Comparison of ENCODE assay signal across 27 mouse cellular contexts in the genomic region with DNA sequence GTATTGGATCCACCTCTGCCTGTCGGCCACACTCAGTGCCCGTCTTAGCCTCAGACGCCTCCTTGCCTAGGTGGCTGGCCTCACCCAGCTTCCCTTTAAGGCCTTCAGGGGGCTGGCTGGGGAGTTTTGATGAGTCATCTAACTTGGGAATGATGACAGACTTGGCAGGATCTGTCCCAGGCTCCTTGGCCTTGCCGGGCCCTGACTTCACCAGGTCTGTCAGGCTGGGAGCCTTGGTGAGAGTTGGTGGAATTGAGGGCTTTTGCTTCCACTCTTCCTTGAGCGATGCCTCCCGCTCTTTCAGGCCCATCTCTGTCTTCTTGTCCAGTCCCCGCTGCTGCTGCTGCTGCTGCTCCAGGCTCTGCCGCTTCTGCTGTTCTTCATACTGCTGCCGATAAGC. TPM values are rescaled to one million over a fixed set of nuclear protein-coding genes. Genes with fewer than 3 reads are reported as not detected.
DNase-seq lines count a peak whose midpoint lies in the region; ATAC-seq and TF ChIP-seq lines count a peak whose summit lies in the region.
"Had no signal": no experiment of that assay in that cellular context is flagged by ENCODE, and none has a peak within 500 bp of the region (broad histone marks: within the 10 kb centered on the region; RNA-seq: fewer than 3 reads in every experiment).

No protein-coding gene starts in this region.

- no peaks in the 10 kb centered on the region for H3K9me3 ChIP-seq in heart, embryonic 10.5 days
- no peaks in the 10 kb centered on the region for H3K9me3 ChIP-seq in midbrain, postnatal 0 days (ENCODE audit: low read length)
- H3K9me3 ChIP-seq: embryonic facial prominence, embryonic 12.5 days; forebrain, embryonic 15.5 days; neural tube, embryonic 15.5 days; stomach, embryonic 15.5 days had no signal

- no peaks in the 10 kb centered on the region for H3K27me3 ChIP-seq in heart, embryonic 10.5 days (ENCODE audit: insufficient read depth, poor library complexity, severe bottlenecking)
- H3K27me3 ChIP-seq in midbrain, postnatal 0 days (ENCODE audit: insufficient read depth, low read length) = no peaks in the 10 kb centered on the region
- H3K27me3 ChIP-seq: embryonic facial prominence, embryonic 12.5 days; forebrain, embryonic 15.5 days; neural tube, embryonic 15.5 days; stomach, embryonic 15.5 days had no signal

- H3K27ac ChIP-seq in heart, embryonic 10.5 days = no peak overlapping the region
- no peak overlapping the region for H3K27ac ChIP-seq in midbrain, postnatal 0 days (ENCODE audit: low read depth, low read length)
- H3K27ac ChIP-seq: embryonic facial prominence, embryonic 12.5 days; forebrain, embryonic 15.5 days; hindbrain, embryonic 14.5 days; liver, embryonic 14.5 days; macrophage; neural tube, embryonic 15.5 days; stomach, embryonic 15.5 days had no signal

- no peak for TF ChIP-seq CTCF in midbrain, postnatal 0 days (IDR thresholded peaks at IDR 0.05)

- H3K9ac ChIP-seq in midbrain, postnatal 0 days (replicated peaks; ENCODE audit: low read length, poor library complexity, severe bottlenecking) = no peak overlapping the region
- H3K9ac ChIP-seq: embryonic facial prominence, embryonic 12.5 days; forebrain, embryonic 15.5 days; hindbrain, embryonic 14.5 days; liver, embryonic 14.5 days; neural tube, embryonic 15.5 days; stomach, embryonic 15.5 days had no signal

- DNase-seq in adrenal gland, adult 2 months = peak; percentile 48
- DNase-seq in adrenal gland, postnatal 10 days = no peak
- DNase-seq in heart, adult 11 months = peak; percentile 93
- DNase-seq in heart, embryonic 10.5 days (ENCODE audit: low spot score) = no peak
- DNase-seq in adipocyte (ENCODE audit: low spot score) = peak; percentile 45
- DNase-seq in midbrain, postnatal 0 days (ENCODE audit: low spot score) = no peak
- DNase-seq: cerebellum, adult 11 months; cerebellum, adult 9-11 months; embryo, embryonic 11 days; heart, postnatal 36 days; kidney, adult 11 months; kidney, postnatal 25 days; liver; lung, adult 2 months; lung, postnatal 10 days; midbrain, embryonic 14.5 days; retina, postnatal 1 day; right cerebral cortex, postnatal 14 days; thymus, postnatal 14 days had no signal

- H3K4me1 ChIP-seq in heart, embryonic 10.5 days = 0 out of 2 replicates have a peak, but pooled peaks cover 6% of the 10 kb centered on the region
- no peaks in the 10 kb centered on the region for H3K4me1 ChIP-seq in midbrain, postnatal 0 days (ENCODE audit: insufficient read depth, low read length)
- H3K4me1 ChIP-seq: embryonic facial prominence, embryonic 12.5 days; forebrain, embryonic 15.5 days; neural tube, embryonic 15.5 days; stomach, embryonic 15.5 days had no signal

- H3K36me3 ChIP-seq in heart, embryonic 10.5 days = peaks cover 89% of the 10 kb centered on the region
- H3K36me3 ChIP-seq in midbrain, postnatal 0 days (ENCODE audit: insufficient read depth, low read length) = peaks cover 27% of the 10 kb centered on the region

- ATAC-seq in activated CD4-positive, CD25-positive, alpha-beta regulatory T cell, adult 4 months = no peak
- ATAC-seq in midbrain, postnatal 0 days (ENCODE audit: low FRiP score) = no peak
- ATAC-seq: forebrain, embryonic 15.5 days had no signal

- H3K4me2 ChIP-seq in midbrain, postnatal 0 days (ENCODE audit: low read depth, low read length, poor library complexity, severe bottlenecking) = no peak overlapping the region
- H3K4me2 ChIP-seq: embryonic facial prominence, embryonic 12.5 days; forebrain, embryonic 15.5 days; hindbrain, embryonic 14.5 days; neural tube, embryonic 15.5 days; stomach, embryonic 15.5 days had no signal

- 86% methylated on average over 9 of the region's 9 CpGs for WGBS in heart, embryonic 10.5 days
- 98% methylated on average over 9 of the region's 9 CpGs for WGBS in midbrain, postnatal 0 days

- H3K4me3 ChIP-seq in heart, embryonic 10.5 days = no peak overlapping the region
- H3K4me3 ChIP-seq in midbrain, postnatal 0 days (ENCODE audit: low read depth, low read length) = no peak overlapping the region
- H3K4me3 ChIP-seq: embryonic facial prominence, embryonic 12.5 days; forebrain, embryonic 15.5 days; neural tube, embryonic 15.5 days; stomach, embryonic 15.5 days had no signal

RNA-seq across cellular contexts. Expression of gene Oaz2, which starts 34.5 kb away (rescaled TPM):
- total RNA-seq in adrenal gland, adult 2 months (2021) = 100 to 1,000 TPM; 101 to 156 TPM
- polyA plus RNA-seq in adrenal gland, adult 2 months (2012; rRNA removed) = 172 and 201 TPM in 2 replicates
- 100 to 1,000 TPM; 148 to 194 TPM for total RNA-seq in adrenal gland, postnatal 10 days (2021)
- 268 and 288 TPM in 2 replicates for polyA plus RNA-seq in heart, embryonic 10.5 days (2016; fragmentation: Nextera tagmentation; extraction: Ambion mirVana)
- polyA plus RNA-seq in activated CD4-positive, CD25-positive, alpha-beta regulatory T cell, adult 4 months (2017; shearing (Covaris generic)) = 10 to 100 TPM; 32.3 to 36.5 TPM
- 252 and 274 TPM in 2 replicates for total RNA-seq in midbrain, postnatal 0 days (2014; rRNA removed)
- polyA plus RNA-seq in midbrain, postnatal 0 days (2015; fragmentation: Nextera tagmentation; extraction: Ambion mirVana) = 382 and 399 TPM in 2 replicates

Comparison
In these comparisons a context has a peak if more than half of its experiments do, and no peak if none do; other contexts are left out.
1. DNase-seq: peak in adrenal gland, adult 2 months (single experiment), heart, adult 11 months (single experiment) and adipocyte (single experiment); none in adrenal gland, postnatal 10 days (single experiment), heart, embryonic 10.5 days (single experiment) and midbrain, postnatal 0 days (single experiment).